11 mouse cellular contexts compared by ENCODE assay signal in the genomic region with DNA sequence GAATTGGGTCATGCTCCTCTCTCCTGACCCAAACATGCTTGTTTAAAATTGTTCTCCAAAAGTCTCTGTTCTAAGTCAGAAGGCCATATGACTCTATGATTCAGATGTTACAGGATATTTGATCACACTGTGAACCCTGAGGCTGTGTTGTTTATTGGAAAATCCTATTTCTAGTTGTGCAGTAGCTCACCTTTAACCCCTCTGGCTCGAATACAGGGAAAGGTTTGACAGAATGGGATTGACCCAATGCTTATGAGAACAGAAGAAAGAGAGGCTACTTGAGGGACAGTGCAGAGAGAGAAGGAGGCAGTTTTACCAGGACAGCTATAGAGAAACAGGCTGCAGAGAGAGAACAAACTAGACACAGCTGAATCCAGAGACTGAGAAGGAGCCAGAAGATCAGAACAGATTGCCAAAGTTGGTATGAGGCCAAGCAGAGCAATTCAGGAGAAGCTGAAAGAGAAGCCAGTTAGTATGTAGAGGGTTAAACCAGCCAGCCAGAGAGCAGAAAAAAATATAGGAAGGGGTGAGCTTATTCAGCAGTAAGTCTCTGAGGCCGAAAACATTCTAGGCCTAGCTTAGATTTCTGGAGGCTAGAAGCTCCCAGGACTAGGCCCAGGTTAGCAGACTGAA. TPM values are rescaled to one million over a fixed set of nuclear protein-coding genes. Genes with fewer than 3 reads are reported as not detected.
A peak's percentile ranks its signal among the peaks of the same experiment; 100 is the strongest.
DNase-seq lines count a peak whose midpoint lies in the region; ATAC-seq and TF ChIP-seq lines count a peak whose summit lies in the region.
"Had no signal": no experiment of that assay in that cellular context is flagged by ENCODE, and none has a peak within 500 bp of the region (broad histone marks: within the 10 kb centered on the region; RNA-seq: fewer than 3 reads in every experiment).

No protein-coding gene starts in this region.

- peak; percentile 76 for ATAC-seq in liver, postnatal 0 days
- no peak for ATAC-seq in liver, embryonic 11.5 days (replicated peaks; ENCODE audit: low FRiP score)

- no peak overlapping the region for H3K4me2 ChIP-seq in liver, postnatal 0 days (ENCODE audit: low read depth, low read length)
- no peak overlapping the region for H3K4me2 ChIP-seq in liver, embryonic 11.5 days
- H3K4me2 ChIP-seq: neural tube, embryonic 13.5 days; stomach, embryonic 15.5 days had no signal

- H3K9ac ChIP-seq in liver, postnatal 0 days (replicated peaks) = no peak overlapping the region
- H3K9ac ChIP-seq in liver, embryonic 11.5 days (ENCODE audit: low read depth, low read length) = no peak overlapping the region
- H3K9ac ChIP-seq: neural tube, embryonic 13.5 days; stomach, embryonic 15.5 days had no signal

- 40% methylated on average over 2 of the region's 2 CpGs for WGBS in liver, postnatal 0 days (ENCODE audit: insufficient replicate concordance)
- 66% methylated on average over 2 of the region's 2 CpGs for WGBS in liver, embryonic 11.5 days

- no peak overlapping the region for H3K27ac ChIP-seq in liver, postnatal 0 days (ENCODE audit: low read depth)
- no peak overlapping the region for H3K27ac ChIP-seq in liver, embryonic 11.5 days (ENCODE audit: low read depth, low read length)
- H3K27ac ChIP-seq: midbrain, embryonic 10.5 days; neural tube, embryonic 13.5 days; stomach, embryonic 15.5 days had no signal

- no peaks in the 10 kb centered on the region for H3K27me3 ChIP-seq in liver, postnatal 0 days (ENCODE audit: insufficient read depth, low read length)
- H3K27me3 ChIP-seq in liver, embryonic 11.5 days (replicated peaks; ENCODE audit: control insufficient read depth, insufficient read depth, low read length) = no peaks in the 10 kb centered on the region
- H3K27me3 ChIP-seq: neural tube, embryonic 13.5 days; stomach, embryonic 15.5 days had no signal

- no peaks in the 10 kb centered on the region for H3K4me1 ChIP-seq in liver, postnatal 0 days (ENCODE audit: insufficient read depth)
- no peaks in the 10 kb centered on the region for H3K4me1 ChIP-seq in liver, embryonic 11.5 days (replicated peaks; ENCODE audit: control insufficient read depth, insufficient read depth, low read length)

- H3K36me3 ChIP-seq in liver, postnatal 0 days (replicated peaks; ENCODE audit: insufficient read depth, low read length) = no peaks in the 10 kb centered on the region
- no peaks in the 10 kb centered on the region for H3K36me3 ChIP-seq in liver, embryonic 11.5 days (ENCODE audit: control insufficient read depth, insufficient read depth, low read length)
- H3K36me3 ChIP-seq: midbrain, embryonic 10.5 days; neural tube, embryonic 13.5 days; stomach, embryonic 15.5 days had no signal

- no peak for TF ChIP-seq EP300 in liver, postnatal 0 days (IDR thresholded peaks at IDR 0.05; ENCODE audit: low read depth)

- DNase-seq in heart, adult 11 months = peak; percentile 83
- no peak for DNase-seq in heart, postnatal 25 days (ENCODE audit: low spot score)
- no peak for DNase-seq in liver, postnatal 0 days
- no peak for DNase-seq in liver, embryonic 11.5 days (ENCODE audit: low spot score)
- DNase-seq in cerebellum, adult 9-11 months = peak; percentile 53
- DNase-seq in skeletal muscle tissue, adult 2 months (ENCODE audit: low read depth, low spot score) = peak; percentile 2
- no peak for DNase-seq in adrenal gland, postnatal 25 days

- intact Hi-C loops in heart, postnatal 25 days (cut with DNase I) = no loop called here

- H3K4me3 ChIP-seq in liver, postnatal 0 days (ENCODE audit: low read depth, low read length) = no peak overlapping the region
- no peak overlapping the region for H3K4me3 ChIP-seq in liver, embryonic 11.5 days (ENCODE audit: low read depth, low read length)
- H3K4me3 ChIP-seq: erythroblast, embryonic 14.5 days; midbrain, embryonic 10.5 days; neural tube, embryonic 13.5 days; stomach, embryonic 15.5 days had no signal

- H3K9me3 ChIP-seq in liver, postnatal 0 days (ENCODE audit: low read length) = no peaks in the 10 kb centered on the region
- no peaks in the 10 kb centered on the region for H3K9me3 ChIP-seq in liver, embryonic 11.5 days (ENCODE audit: control insufficient read depth, low read length)
- H3K9me3 ChIP-seq: midbrain, embryonic 10.5 days; neural tube, embryonic 13.5 days; stomach, embryonic 15.5 days had no signal

- TF ChIP-seq CTCF in liver, postnatal 0 days (IDR thresholded peaks at IDR 0.05; ENCODE audit: low read depth) = no peak

RNA-seq across cellular contexts. Expression of gene Fundc1, which starts 27.1 kb away (rescaled TPM):
- 10 to 100 TPM; 27.0 to 27.3 TPM for total RNA-seq in heart, postnatal 25 days (2021)
- polyA plus RNA-seq in liver, postnatal 0 days (2015; fragmentation: Nextera tagmentation; extraction: Ambion mirVana) = 13.9 and 14.0 TPM in 2 replicates
- polyA plus RNA-seq in liver, embryonic 11.5 days (2014; fragmentation: Nextera tagmentation; extraction: Ambion mirVana) = 33.3 and 40.6 TPM in 2 replicates
- total RNA-seq in adrenal gland, postnatal 25 days (2021) = 63.2 and 68.6 TPM in 2 replicates

Comparison
In these comparisons a context has a peak if more than half of its experiments do, and no peak if none do; other contexts are left out.
1. DNase-seq: peak in heart, adult 11 months (single experiment), cerebellum, adult 9-11 months (single experiment) and skeletal muscle tissue, adult 2 months (single experiment); none in heart, postnatal 25 days (single experiment), liver, postnatal 0 days (single experiment), liver, embryonic 11.5 days (single experiment) and adrenal gland, postnatal 25 days (single experiment).